Mouse (Mus musculus): Measurements from ENCODE around the gene Sprr2i.

GRCm38 (mm10) chr3:92455151-92455550, 47.4 kb downstream of the Sprr2i start:
- TF ChIP-seq POLR2A (IDR thresholded peaks at IDR 0.05; ENCODE audit: borderline replicate concordance, extremely low read depth, low read depth, low read length): no peak
- TF ChIP-seq CTCF (IDR thresholded peaks at IDR 0.05; ENCODE audit: insufficient read depth, low read length): no peak

Data from lung, adult 2 months (tissue).